Mouse (Mus musculus) liver, embryonic 14.5 days (tissue): ENCODE measurements around the gene Arhgap42.

Experiments used
- CTCF ChIP-seq: IDR thresholded peaks from 2 replicates; pipeline ENCODE4 v1.5.1; 2016; ENCODE audit warnings: antibody characterized with exemption, low read depth, control low read depth
- EP300 ChIP-seq: IDR thresholded peaks from 2 replicates; pipeline ENCODE4 v1.6.1; 2016; ENCODE audit warnings: antibody characterized with exemption, low read depth

DNA sequence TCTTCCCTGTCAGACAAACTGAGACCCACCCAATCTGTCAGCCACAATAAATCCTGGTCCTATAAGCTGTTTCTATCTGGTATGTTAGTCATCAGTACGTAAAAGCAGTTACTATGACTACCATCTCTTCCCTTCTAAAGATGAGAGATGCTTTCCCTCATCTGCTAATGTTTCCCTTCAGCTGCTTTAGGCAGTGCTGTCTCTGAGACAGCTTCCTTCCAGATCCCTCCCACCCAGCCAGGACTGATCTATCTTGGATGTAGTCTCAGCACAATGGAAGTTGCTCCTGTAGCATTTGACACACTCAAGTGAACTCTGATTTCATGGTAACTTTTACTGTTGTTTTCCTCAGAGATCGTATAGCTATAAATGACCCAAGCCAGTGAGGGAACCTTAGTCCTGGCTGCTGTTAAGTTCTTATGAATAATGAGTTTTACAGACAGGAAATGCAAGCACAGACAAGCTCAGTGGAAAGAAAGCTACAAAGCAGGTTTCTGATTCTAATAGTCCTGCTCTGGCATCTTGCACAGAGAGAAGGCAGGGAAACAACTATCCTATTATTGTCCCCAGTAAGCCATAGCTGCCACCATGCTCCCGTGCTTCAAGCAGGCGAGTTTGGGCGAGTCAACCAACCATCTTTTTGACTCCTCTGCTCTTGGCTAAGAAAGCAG is 67.6 kb downstream of the Arhgap42 start:
- TF ChIP-seq CTCF (no peak), EP300 (no peak)
